Mouse (Mus musculus): ENCODE measurements around the gene Terf2ip. TPM values are rescaled to one million over a fixed set of nuclear protein-coding genes. Genes with fewer than 3 reads are reported as not detected.

Terf2ip gene
- polyA plus RNA-seq, 1 experiment from 2014 or later, result 57.4 TPM

Other genes starting within 250 kb of the Terf2ip start
- gene Cfdp1, start 157.1 kb upstream of the Terf2ip start, polyA plus RNA-seq (2014; fragmentation: Nextera tagmentation; extraction: Ambion mirVana), result 155 and 172 TPM in 2 replicates
- 2.8 and 3.7 TPM in 2 replicates for gene Tmem170, start 134.6 kb upstream of the Terf2ip start, polyA plus RNA-seq (2014; fragmentation: Nextera tagmentation; extraction: Ambion mirVana)
- gene Chst5, start 101.0 kb upstream of the Terf2ip start, polyA plus RNA-seq (2014; fragmentation: Nextera tagmentation; extraction: Ambion mirVana), result 2.7 and 4.3 TPM in 2 replicates
- 15.3 and 19.6 TPM in 2 replicates for gene Tmem231, start 77.5 kb upstream of the Terf2ip start, polyA plus RNA-seq (2014; fragmentation: Nextera tagmentation; extraction: Ambion mirVana)
- gene Gabarapl2, start 70.7 kb upstream of the Terf2ip start, polyA plus RNA-seq (2014; fragmentation: Nextera tagmentation; extraction: Ambion mirVana), result 454 and 472 TPM in 2 replicates
- gene Adat1, start 19.1 kb upstream of the Terf2ip start, polyA plus RNA-seq (2014; fragmentation: Nextera tagmentation; extraction: Ambion mirVana), result 4.9 and 6.0 TPM in 2 replicates
- gene Kars, start 75 bp upstream of the Terf2ip start, polyA plus RNA-seq (2014; fragmentation: Nextera tagmentation; extraction: Ambion mirVana), result 190 and 196 TPM in 2 replicates
- 0.39 and 1.2 TPM in 2 replicates for gene Gm6793, start 3.6 kb downstream of the Terf2ip start, polyA plus RNA-seq (2014; fragmentation: Nextera tagmentation; extraction: Ambion mirVana)